Mouse (Mus musculus) E14TG2a.4 (cell line): ENCODE data around the gene Ralgds.

Source experiments
- H3K27me3 ChIP-seq: 2 replicates; pipeline ENCODE4 v1.6.1; 2014; ENCODE audit warnings: low read length, control low read depth; ENCODE audit not compliant: insufficient read depth
- H3K36me3 ChIP-seq: 2 replicates; pipeline ENCODE4 v1.6.1; 2014; ENCODE audit warnings: low read length, control low read depth; ENCODE audit not compliant: insufficient read depth
- H3K4me1 ChIP-seq: replicated peaks from 2 replicates; pipeline ENCODE4 v1.6.1; 2014; ENCODE audit warnings: low read depth, low read length, control low read depth
- H3K4me3 ChIP-seq: replicated peaks from 2 replicates; pipeline ENCODE4 v1.5.1; 2014; ENCODE audit warnings: mild to moderate bottlenecking, low read length
- H3K9me3 ChIP-seq: 2 replicates; pipeline ENCODE4 v1.6.1; 2014; ENCODE audit warnings: low read length, control low read depth
- CTCF ChIP-seq: conservative IDR thresholded peaks from 2 replicates; pipeline ENCODE4 v1.5.1; 2014; ENCODE audit warnings: low read length
- NANOG ChIP-seq: IDR thresholded peaks from 2 replicates; pipeline ENCODE4 v1.6.1; 2014; ENCODE audit warnings: borderline replicate concordance, low read length, mixed read lengths
- POU5F1 ChIP-seq: IDR thresholded peaks from 2 replicates; pipeline ENCODE4 v1.6.1; 2014; ENCODE audit warnings: low read length, borderline replicate concordance

Gene Ralgds

GRCm38 (mm10) chr2:28596998-28597397 is 84.1 kb downstream of the Ralgds start:
- no peak overlapping the region for H3K4me3 ChIP-seq
- peaks cover 30% of the 10 kb centered on the region for H3K4me1 ChIP-seq
- no peaks in the 10 kb centered on the region for H3K9me3 ChIP-seq
- TF ChIP-seq NANOG: no peak
- TF ChIP-seq POU5F1: no peak
- TF ChIP-seq CTCF: peak; percentile 96
- peaks cover 50% of the 10 kb centered on the region for H3K27me3 ChIP-seq
- H3K36me3 ChIP-seq: no peaks in the 10 kb centered on the region

GRCm38 (mm10) chr2:28597733-28598547 is 85.0 kb downstream of the Ralgds start:
- peaks cover 54% of the 10 kb centered on the region for H3K27me3 ChIP-seq
- TF ChIP-seq NANOG: no peak
- no peak for TF ChIP-seq POU5F1
- no peak for TF ChIP-seq CTCF

GRCm38 (mm10) chr2:28598692-28599568 is 86.0 kb downstream of the Ralgds start:
- H3K4me1 ChIP-seq: peaks cover 26% of the 10 kb centered on the region
- no peaks in the 10 kb centered on the region for H3K9me3 ChIP-seq
- peaks cover 52% of the 10 kb centered on the region for H3K27me3 ChIP-seq
- no peaks in the 10 kb centered on the region for H3K36me3 ChIP-seq
- no peak overlapping the region for H3K4me3 ChIP-seq
- TF ChIP-seq NANOG (no peak), CTCF (no peak), POU5F1 (no peak)

More at GRCm38 (mm10) chr2:28597733-28598547, 85.0 kb downstream of the Ralgds start:
- no peaks in the 10 kb centered on the region for H3K36me3 ChIP-seq
- H3K9me3 ChIP-seq: no peaks in the 10 kb centered on the region
- peaks cover 33% of the 10 kb centered on the region for H3K4me1 ChIP-seq
- 0 out of 2 replicates have a peak overlapping the region, but pooled peaks have one; percentile 1 for H3K4me3 ChIP-seq

- Histone ChIP-seq H3K27me3 (peaks cover 51% of the 10 kb centered on the region), H3K36me3 (no peaks in the 10 kb centered on the region), H3K9me3 (no peaks in the 10 kb centered on the region), H3K4me3 (no peak overlapping the region), H3K4me1 (peaks cover 26% of the 10 kb centered on the region)
- TF ChIP-seq NANOG (no peak), POU5F1 (no peak), CTCF (no peak)
These were observed 86.6 kb downstream of the Ralgds start for GRCm38 (mm10) chr2:28599569-28599900.

- TF ChIP-seq CTCF (no peak), NANOG (no peak), POU5F1 (no peak)
- Histone ChIP-seq H3K4me1 (peaks cover 39% of the 10 kb centered on the region), H3K36me3 (no peaks in the 10 kb centered on the region), H3K9me3 (no peaks in the 10 kb centered on the region), H3K27me3 (peaks cover 58% of the 10 kb centered on the region), H3K4me3 (no peak overlapping the region)
These were observed 89.0 kb downstream of the Ralgds start for GRCm38 (mm10) chr2:28601720-28602590.
